Comparison of ENCODE assay signal across 9 mouse cellular contexts in genomic region chr2:103706226-103706625, GRCm38 (mm10). TPM values are rescaled to one million over a fixed set of nuclear protein-coding genes. Genes with fewer than 3 reads are reported as not detected.
A peak's percentile ranks its signal among the peaks of the same experiment; 100 is the strongest.
DNase-seq lines count a peak whose midpoint lies in the region; ATAC-seq and TF ChIP-seq lines count a peak whose summit lies in the region.
"Had no signal": no experiment of that assay in that cellular context is flagged by ENCODE, and none has a peak within 500 bp of the region (broad histone marks: within the 10 kb centered on the region; RNA-seq: fewer than 3 reads in every experiment).

No protein-coding gene starts in this region.

- peaks cover 5% of the 10 kb centered on the region; the same call in 1 of the 2 replicates for H3K36me3 ChIP-seq in neural tube, embryonic 11.5 days (ENCODE audit: control insufficient read depth, insufficient read depth, low read length)
- H3K36me3 ChIP-seq in heart, embryonic 12.5 days: peaks cover 90% of the 10 kb centered on the region
- H3K36me3 ChIP-seq in kidney, postnatal 0 days (ENCODE audit: insufficient read depth, low read length): peaks cover 16% of the 10 kb centered on the region
- H3K36me3 ChIP-seq in limb, embryonic 13.5 days: peaks cover 79% of the 10 kb centered on the region
- H3K36me3 ChIP-seq in neural tube, embryonic 14.5 days (ENCODE audit: control insufficient read depth, insufficient read depth, low read length): no peaks in the 10 kb centered on the region

- H3K9ac ChIP-seq in neural tube, embryonic 11.5 days (ENCODE audit: low read length): no peak overlapping the region
- peak overlapping the region; percentile 31; the same call in 1 of the 2 replicates for H3K9ac ChIP-seq in heart, embryonic 12.5 days
- no peak overlapping the region for H3K9ac ChIP-seq in kidney, postnatal 0 days (ENCODE audit: low read depth, low read length)
- no peak overlapping the region for H3K9ac ChIP-seq in limb, embryonic 13.5 days
- H3K9ac ChIP-seq in neural tube, embryonic 14.5 days (replicated peaks; ENCODE audit: low read depth, low read length): no peak overlapping the region

- WGBS in neural tube, embryonic 11.5 days: 49% methylated on average over 11 of the region's 11 CpGs
- WGBS in heart, embryonic 12.5 days: 28% methylated on average over 11 of the region's 11 CpGs
- 16% methylated on average over 11 of the region's 11 CpGs for WGBS in kidney, postnatal 0 days
- whole genome bisulfite sequencing in limb, embryonic 13.5 days: 8% methylated on average over 11 of the region's 11 CpGs
- WGBS in neural tube, embryonic 14.5 days: 32% methylated on average over 11 of the region's 11 CpGs

- ATAC-seq in neural tube, embryonic 11.5 days (ENCODE audit: insufficient read depth, low FRiP score, low TSS enrichment): no peak
- peak; percentile 80 for ATAC-seq in heart, embryonic 12.5 days (ENCODE audit: insufficient number of reproducible peaks, low FRiP score)
- peak; percentile 88 for ATAC-seq in kidney, postnatal 0 days (replicated peaks; ENCODE audit: low FRiP score, low read depth)
- ATAC-seq in limb, embryonic 13.5 days (ENCODE audit: low FRiP score, low read depth): peak; percentile 77
- ATAC-seq in neural tube, embryonic 14.5 days (ENCODE audit: low read depth): peak; percentile 88

- H3K4me1 ChIP-seq in neural tube, embryonic 11.5 days (ENCODE audit: control insufficient read depth, insufficient read depth, low read length): no peaks in the 10 kb centered on the region
- peaks cover 30% of the 10 kb centered on the region for H3K4me1 ChIP-seq in heart, embryonic 12.5 days (replicated peaks)
- no peaks in the 10 kb centered on the region for H3K4me1 ChIP-seq in kidney, postnatal 0 days (replicated peaks; ENCODE audit: insufficient read depth, low read length)
- peaks cover 45% of the 10 kb centered on the region for H3K4me1 ChIP-seq in limb, embryonic 13.5 days
- peaks cover 8% of the 10 kb centered on the region; the same call in 1 of the 2 replicates for H3K4me1 ChIP-seq in neural tube, embryonic 14.5 days (ENCODE audit: control insufficient read depth, insufficient read depth, low read length)

- no peaks in the 10 kb centered on the region for H3K27me3 ChIP-seq in neural tube, embryonic 11.5 days (ENCODE audit: control insufficient read depth, insufficient read depth, low read length)
- no peaks in the 10 kb centered on the region for H3K27me3 ChIP-seq in heart, embryonic 12.5 days (replicated peaks)
- no peaks in the 10 kb centered on the region for H3K27me3 ChIP-seq in kidney, postnatal 0 days (ENCODE audit: insufficient read depth, low read length)
- no peaks in the 10 kb centered on the region for H3K27me3 ChIP-seq in limb, embryonic 13.5 days
- no peaks in the 10 kb centered on the region for H3K27me3 ChIP-seq in neural tube, embryonic 14.5 days (ENCODE audit: control insufficient read depth, insufficient read depth, low read length)

- peak; percentile 29; the same call in 1 of the 2 replicates for TF ChIP-seq CTCF in kidney, postnatal 0 days (IDR thresholded peaks at IDR 0.05; ENCODE audit: low read depth)

- no peaks in the 10 kb centered on the region for H3K9me3 ChIP-seq in neural tube, embryonic 11.5 days (ENCODE audit: control insufficient read depth, low read length)
- no peaks in the 10 kb centered on the region for H3K9me3 ChIP-seq in heart, embryonic 12.5 days (replicated peaks)
- H3K9me3 ChIP-seq in kidney, postnatal 0 days (replicated peaks; ENCODE audit: low read length): no peaks in the 10 kb centered on the region
- H3K9me3 ChIP-seq in limb, embryonic 13.5 days: no peaks in the 10 kb centered on the region
- H3K9me3 ChIP-seq in neural tube, embryonic 14.5 days (ENCODE audit: control insufficient read depth, low read length): no peaks in the 10 kb centered on the region

- no peak overlapping the region for H3K27ac ChIP-seq in neural tube, embryonic 11.5 days (ENCODE audit: low read depth, low read length)
- peak overlapping the region; percentile 30 for H3K27ac ChIP-seq in heart, embryonic 12.5 days (ENCODE audit: poor library complexity, severe bottlenecking)
- no peak overlapping the region for H3K27ac ChIP-seq in kidney, postnatal 0 days
- peak overlapping the region; percentile 52; the same call in 1 of the 2 replicates for H3K27ac ChIP-seq in limb, embryonic 13.5 days
- no peak overlapping the region for H3K27ac ChIP-seq in neural tube, embryonic 14.5 days (ENCODE audit: low read depth, low read length)

- no peak overlapping the region for H3K4me2 ChIP-seq in neural tube, embryonic 11.5 days (ENCODE audit: low read depth)
- H3K4me2 ChIP-seq in heart, embryonic 12.5 days: no peak overlapping the region
- H3K4me2 ChIP-seq in kidney, postnatal 0 days (ENCODE audit: low read length): no peak overlapping the region
- no peak overlapping the region for H3K4me2 ChIP-seq in limb, embryonic 13.5 days (replicated peaks)
- no peak overlapping the region for H3K4me2 ChIP-seq in neural tube, embryonic 14.5 days (ENCODE audit: low read depth, low read length)

- DNase-seq in neural tube, embryonic 11.5 days (ENCODE audit: low spot score): peak; percentile 20
- DNase-seq in neural tube, embryonic 10.5 days (ENCODE audit: extremely low spot score, low spot score): no peak
- peak; percentile 91 for DNase-seq in fibroblast of lung, adult 2 months (ENCODE audit: low read depth)
- peak; percentile 64 for DNase-seq in kidney, postnatal 0 days (ENCODE audit: low spot score)
- DNase-seq in thymus, adult 18-20 months: no peak

- no peak overlapping the region for H3K4me3 ChIP-seq in neural tube, embryonic 11.5 days (ENCODE audit: low read depth, low read length)
- no peak overlapping the region for H3K4me3 ChIP-seq in heart, embryonic 12.5 days
- no peak overlapping the region for H3K4me3 ChIP-seq in kidney, postnatal 0 days (replicated peaks; ENCODE audit: low read depth, low read length)
- no peak overlapping the region for H3K4me3 ChIP-seq in limb, embryonic 13.5 days
- no peak overlapping the region for H3K4me3 ChIP-seq in neural tube, embryonic 14.5 days (ENCODE audit: low read depth, low read length)
- H3K4me3 ChIP-seq: megakaryocyte, embryonic 14.5 days had no signal

RNA-seq across cellular contexts. Expression of gene Nat10, which starts 54.8 kb away (rescaled TPM):
- polyA plus RNA-seq in neural tube, embryonic 11.5 days (2014; fragmentation: Nextera tagmentation; extraction: Ambion mirVana): 25.6 and 26.7 TPM in 2 replicates
- polyA plus RNA-seq in heart, embryonic 12.5 days (2016; fragmentation: Nextera tagmentation; extraction: Ambion mirVana): 17.2 and 19.1 TPM in 2 replicates
- 13.2 and 14.4 TPM in 2 replicates for polyA plus RNA-seq in kidney, postnatal 0 days (2015; fragmentation: Nextera tagmentation; extraction: Ambion mirVana)
- 27.1 and 28.6 TPM in 2 replicates for polyA plus RNA-seq in limb, embryonic 13.5 days (2015; fragmentation: Nextera tagmentation; extraction: Ambion mirVana)
- 21.9 and 22.7 TPM in 2 replicates for polyA plus RNA-seq in neural tube, embryonic 14.5 days (2014; fragmentation: Nextera tagmentation; extraction: Ambion mirVana)

Comparison
In these comparisons a context has a peak if more than half of its experiments do, and no peak if none do; other contexts are left out.
1. DNase-seq: peak in neural tube, embryonic 11.5 days (single experiment), fibroblast of lung, adult 2 months (single experiment) and kidney, postnatal 0 days (single experiment); none in neural tube, embryonic 10.5 days (single experiment) and thymus, adult 18-20 months (0 of 2).
2. H3K27ac ChIP-seq: peak in heart, embryonic 12.5 days (single experiment) and limb, embryonic 13.5 days (single experiment); none in neural tube, embryonic 11.5 days (single experiment), kidney, postnatal 0 days (single experiment) and neural tube, embryonic 14.5 days (single experiment).